Comparison of ENCODE assay signal across 13 mouse cellular contexts in genomic region chr9:119631393-119631898, GRCm38 (mm10). TPM values are rescaled to one million over a fixed set of nuclear protein-coding genes. Genes with fewer than 3 reads are reported as not detected.
A peak's percentile ranks its signal among the peaks of the same experiment; 100 is the strongest.
DNase-seq lines count a peak whose midpoint lies in the region; ATAC-seq and TF ChIP-seq lines count a peak whose summit lies in the region.
"Had no signal": no experiment of that assay in that cellular context is flagged by ENCODE, and none has a peak within 500 bp of the region (broad histone marks: within the 10 kb centered on the region; RNA-seq: fewer than 3 reads in every experiment).

No protein-coding gene starts in this region.

- peak overlapping the region; percentile 83 for H3K27ac ChIP-seq in heart, embryonic 11.5 days (ENCODE audit: low read depth, low read length)
- H3K27ac ChIP-seq in midbrain, embryonic 12.5 days (replicated peaks) = 0 out of 2 replicates have a peak overlapping the region, but pooled peaks have one; percentile 20
- no peak overlapping the region for H3K27ac ChIP-seq in midbrain, postnatal 0 days (ENCODE audit: low read depth, low read length)
- H3K27ac ChIP-seq in hindbrain, embryonic 12.5 days = peak overlapping the region; percentile 62; the same call in 1 of the 2 replicates
- H3K27ac ChIP-seq in neural tube, embryonic 13.5 days (replicated peaks) = peak overlapping the region; percentile 78
- H3K27ac ChIP-seq: layer of hippocampus, adult 2 months had no signal

- ATAC-seq in heart, embryonic 11.5 days (replicated peaks; ENCODE audit: insufficient number of reproducible peaks, low FRiP score, low TSS enrichment) = no peak
- no peak for ATAC-seq in midbrain, embryonic 12.5 days (ENCODE audit: low FRiP score, low read depth)
- ATAC-seq in midbrain, postnatal 0 days (ENCODE audit: low FRiP score) = no peak
- ATAC-seq in hindbrain, embryonic 12.5 days (ENCODE audit: low FRiP score) = peak; percentile 63
- ATAC-seq in neural tube, embryonic 13.5 days (ENCODE audit: low read depth) = peak; percentile 25; the same call in 1 of the 2 replicates
- ATAC-seq: CD4-positive, CD25-positive, alpha-beta regulatory T cell, adult 4 months; intestine, postnatal 0 days had no signal

- no peaks in the 10 kb centered on the region for H3K27me3 ChIP-seq in heart, embryonic 11.5 days (ENCODE audit: control insufficient read depth, insufficient read depth, low read length)
- peaks cover 24% of the 10 kb centered on the region for H3K27me3 ChIP-seq in midbrain, embryonic 12.5 days
- 0 out of 2 replicates have a peak, but pooled peaks cover 7% of the 10 kb centered on the region for H3K27me3 ChIP-seq in midbrain, postnatal 0 days (ENCODE audit: insufficient read depth, low read length)
- H3K27me3 ChIP-seq in hindbrain, embryonic 12.5 days = peaks cover 12% of the 10 kb centered on the region
- no peaks in the 10 kb centered on the region for H3K27me3 ChIP-seq in neural tube, embryonic 13.5 days

- no peaks in the 10 kb centered on the region for H3K9me3 ChIP-seq in heart, embryonic 11.5 days (replicated peaks; ENCODE audit: control insufficient read depth, low read length)
- no peaks in the 10 kb centered on the region for H3K9me3 ChIP-seq in midbrain, embryonic 12.5 days
- no peaks in the 10 kb centered on the region for H3K9me3 ChIP-seq in midbrain, postnatal 0 days (ENCODE audit: low read length)
- no peaks in the 10 kb centered on the region for H3K9me3 ChIP-seq in hindbrain, embryonic 12.5 days (replicated peaks)
- no peaks in the 10 kb centered on the region for H3K9me3 ChIP-seq in neural tube, embryonic 13.5 days

- peaks cover 41% of the 10 kb centered on the region for H3K4me1 ChIP-seq in heart, embryonic 11.5 days (ENCODE audit: control insufficient read depth, insufficient read depth, low read length)
- peaks cover 11% of the 10 kb centered on the region; the same call in 1 of the 2 replicates for H3K4me1 ChIP-seq in midbrain, embryonic 12.5 days
- H3K4me1 ChIP-seq in midbrain, postnatal 0 days (ENCODE audit: insufficient read depth, low read length) = no peaks in the 10 kb centered on the region; the same call in 1 of the 2 replicates
- peaks cover 21% of the 10 kb centered on the region for H3K4me1 ChIP-seq in hindbrain, embryonic 12.5 days
- peaks cover 33% of the 10 kb centered on the region for H3K4me1 ChIP-seq in neural tube, embryonic 13.5 days (replicated peaks)

- no peak for DNase-seq in heart, postnatal 14 days
- DNase-seq in midbrain, postnatal 0 days (ENCODE audit: low spot score) = no peak
- no peak for DNase-seq in layer of hippocampus, adult 9-10 months (ENCODE audit: low spot score)
- DNase-seq: lung, adult 18-20 months had no signal

- no peak overlapping the region for H3K9ac ChIP-seq in heart, embryonic 11.5 days (ENCODE audit: low read depth, low read length)
- no peak overlapping the region for H3K9ac ChIP-seq in midbrain, embryonic 12.5 days (replicated peaks)
- H3K9ac ChIP-seq in midbrain, postnatal 0 days (replicated peaks; ENCODE audit: low read length, poor library complexity, severe bottlenecking) = no peak overlapping the region
- H3K9ac ChIP-seq in hindbrain, embryonic 12.5 days = no peak overlapping the region
- H3K9ac ChIP-seq in neural tube, embryonic 13.5 days = no peak overlapping the region

- 70% methylated on average over 13 of the region's 13 CpGs for WGBS in heart, embryonic 11.5 days (ENCODE audit: insufficient replicate concordance)
- WGBS in midbrain, embryonic 12.5 days = 78% methylated on average over 13 of the region's 13 CpGs
- 74% methylated on average over 13 of the region's 13 CpGs for WGBS in midbrain, postnatal 0 days
- 59% methylated on average over 13 of the region's 13 CpGs for WGBS in hindbrain, embryonic 12.5 days
- WGBS in neural tube, embryonic 13.5 days = 51% methylated on average over 13 of the region's 13 CpGs

- no peaks in the 10 kb centered on the region for H3K36me3 ChIP-seq in heart, embryonic 11.5 days (ENCODE audit: control insufficient read depth, insufficient read depth, low read length)
- H3K36me3 ChIP-seq in midbrain, embryonic 12.5 days = no peaks in the 10 kb centered on the region
- no peaks in the 10 kb centered on the region for H3K36me3 ChIP-seq in midbrain, postnatal 0 days (ENCODE audit: insufficient read depth, low read length)
- no peaks in the 10 kb centered on the region for H3K36me3 ChIP-seq in hindbrain, embryonic 12.5 days
- no peaks in the 10 kb centered on the region for H3K36me3 ChIP-seq in neural tube, embryonic 13.5 days

- intact Hi-C loops in heart, postnatal 14 days (cut with DNase I) = no loop called here

- H3K4me2 ChIP-seq in heart, embryonic 11.5 days = peak overlapping the region; percentile 37
- no peak overlapping the region for H3K4me2 ChIP-seq in midbrain, embryonic 12.5 days (replicated peaks)
- H3K4me2 ChIP-seq in midbrain, postnatal 0 days (ENCODE audit: low read depth, low read length, poor library complexity, severe bottlenecking) = no peak overlapping the region
- no peak overlapping the region for H3K4me2 ChIP-seq in hindbrain, embryonic 12.5 days (replicated peaks)
- no peak overlapping the region for H3K4me2 ChIP-seq in neural tube, embryonic 13.5 days

- H3K4me3 ChIP-seq in heart, embryonic 11.5 days (ENCODE audit: low read depth, low read length) = no peak overlapping the region
- no peak overlapping the region for H3K4me3 ChIP-seq in midbrain, embryonic 12.5 days
- H3K4me3 ChIP-seq in midbrain, postnatal 0 days (ENCODE audit: low read depth, low read length) = no peak overlapping the region
- no peak overlapping the region for H3K4me3 ChIP-seq in hindbrain, embryonic 12.5 days
- no peak overlapping the region for H3K4me3 ChIP-seq in neural tube, embryonic 13.5 days
- H3K4me3 ChIP-seq: layer of hippocampus, adult 2 months had no signal

- no peak for TF ChIP-seq CTCF in midbrain, postnatal 0 days (IDR thresholded peaks at IDR 0.05)

RNA-seq across cellular contexts. Expression of gene Scn5a, which starts 52.6 kb away (rescaled TPM):
- polyA plus RNA-seq in heart, embryonic 11.5 days (2014; fragmentation: Nextera tagmentation; extraction: Ambion mirVana) = 8.0 and 8.6 TPM in 2 replicates
- total RNA-seq in heart, postnatal 14 days (2021) = 100 to 1,000 TPM; 129 to 133 TPM
- polyA plus RNA-seq in midbrain, embryonic 12.5 days (2016; fragmentation: Nextera tagmentation; extraction: Ambion mirVana) = 0.18 and 0.33 TPM in 2 replicates
- 1.2 and 1.4 TPM in 2 replicates for total RNA-seq in midbrain, postnatal 0 days (2014; rRNA removed)
- 0.36 and 0.38 TPM in 2 replicates for polyA plus RNA-seq in midbrain, postnatal 0 days (2015; fragmentation: Nextera tagmentation; extraction: Ambion mirVana)
- polyA plus RNA-seq in hindbrain, embryonic 12.5 days (2016; fragmentation: Nextera tagmentation; extraction: Ambion mirVana) = 0.68 and 0.84 TPM in 2 replicates
- polyA plus RNA-seq in neural tube, embryonic 13.5 days (2015; fragmentation: Nextera tagmentation; extraction: Ambion mirVana) = 0.95 and 1.1 TPM in 2 replicates
- total RNA-seq: megakaryocyte progenitor cell, adult 5-6 weeks; neutrophil, adult 5-6 weeks had no signal
- polyA plus RNA-seq: CD4-positive, CD25-positive, alpha-beta regulatory T cell, adult 4 months had no signal

Comparison
In these comparisons a context has a peak if more than half of its experiments do, and no peak if none do; other contexts are left out.
1. ATAC-seq: peak in hindbrain, embryonic 12.5 days (single experiment) and neural tube, embryonic 13.5 days (single experiment); none in heart, embryonic 11.5 days (single experiment), midbrain, embryonic 12.5 days (single experiment) and midbrain, postnatal 0 days (single experiment).